Mouse (Mus musculus) lung, postnatal 10 days (tissue): ENCODE data around the gene Camsap1.

Experiments
- DNase-seq: peaks from one replicate; pipeline ENCODE4 v3.0.0; 2021

The Camsap1 gene

DNA sequence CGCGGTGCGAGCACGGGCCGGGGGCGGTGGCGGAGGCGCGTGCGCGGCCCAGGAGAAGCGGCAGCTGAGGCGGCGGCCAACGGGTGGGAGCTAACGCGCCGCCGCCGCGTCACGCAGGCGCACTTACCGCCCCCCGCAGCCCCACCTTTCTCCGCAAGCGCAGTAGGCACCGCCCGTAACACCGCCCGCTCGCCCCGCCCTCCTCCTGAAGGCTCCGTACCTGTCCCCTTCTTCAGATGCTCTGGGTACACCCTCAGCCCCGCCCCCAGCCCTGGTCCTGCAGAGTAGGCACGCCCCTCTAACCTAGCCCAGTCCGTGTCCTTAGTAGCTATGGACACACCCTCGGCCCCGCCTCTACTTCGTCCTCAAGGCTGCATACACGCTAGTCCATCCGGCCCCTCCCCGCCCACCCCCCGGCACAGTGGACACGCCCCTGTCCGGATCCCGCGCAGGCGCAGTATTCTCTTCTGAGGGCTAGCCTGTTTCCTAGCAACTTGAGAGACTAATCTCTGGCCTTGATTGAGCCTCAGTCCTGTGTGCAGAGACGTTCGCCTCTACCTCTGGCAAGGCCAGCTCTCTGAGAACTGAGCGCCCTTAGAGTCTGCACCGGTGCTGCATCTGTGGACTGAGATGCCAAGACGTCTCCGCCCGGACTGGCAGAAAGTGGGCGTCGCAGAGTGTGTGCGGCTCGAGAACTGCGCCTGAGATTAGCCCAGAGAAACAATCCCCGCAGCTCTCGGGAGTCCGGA is at the start of gene Camsap1:
TSS of gene Camsap1 (minus strand) at position 124 of the 749 bp plus-strand sequence.
- peak; percentile 100 for DNase-seq

DNA sequence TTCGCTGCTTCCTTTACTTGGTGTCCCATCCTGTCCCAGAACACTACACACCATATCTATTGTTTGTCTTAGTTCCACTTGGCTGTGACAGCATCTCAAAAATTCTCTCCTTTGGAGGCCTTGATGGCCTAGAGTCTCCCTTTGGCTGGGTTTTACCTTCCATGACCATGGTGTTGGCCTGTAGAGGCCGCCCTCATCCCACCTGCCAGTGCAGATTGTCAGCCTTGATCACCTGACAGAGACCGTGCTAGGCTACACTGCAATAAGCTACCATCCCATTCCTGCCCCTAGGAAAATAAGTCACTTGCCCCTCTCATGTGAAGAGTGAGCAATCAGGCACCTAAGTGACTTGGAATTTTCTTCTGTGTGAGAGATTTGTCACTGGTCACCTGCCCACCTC is 47.2 kb upstream of the Camsap1 start:
- DNase-seq = no peak

DNA sequence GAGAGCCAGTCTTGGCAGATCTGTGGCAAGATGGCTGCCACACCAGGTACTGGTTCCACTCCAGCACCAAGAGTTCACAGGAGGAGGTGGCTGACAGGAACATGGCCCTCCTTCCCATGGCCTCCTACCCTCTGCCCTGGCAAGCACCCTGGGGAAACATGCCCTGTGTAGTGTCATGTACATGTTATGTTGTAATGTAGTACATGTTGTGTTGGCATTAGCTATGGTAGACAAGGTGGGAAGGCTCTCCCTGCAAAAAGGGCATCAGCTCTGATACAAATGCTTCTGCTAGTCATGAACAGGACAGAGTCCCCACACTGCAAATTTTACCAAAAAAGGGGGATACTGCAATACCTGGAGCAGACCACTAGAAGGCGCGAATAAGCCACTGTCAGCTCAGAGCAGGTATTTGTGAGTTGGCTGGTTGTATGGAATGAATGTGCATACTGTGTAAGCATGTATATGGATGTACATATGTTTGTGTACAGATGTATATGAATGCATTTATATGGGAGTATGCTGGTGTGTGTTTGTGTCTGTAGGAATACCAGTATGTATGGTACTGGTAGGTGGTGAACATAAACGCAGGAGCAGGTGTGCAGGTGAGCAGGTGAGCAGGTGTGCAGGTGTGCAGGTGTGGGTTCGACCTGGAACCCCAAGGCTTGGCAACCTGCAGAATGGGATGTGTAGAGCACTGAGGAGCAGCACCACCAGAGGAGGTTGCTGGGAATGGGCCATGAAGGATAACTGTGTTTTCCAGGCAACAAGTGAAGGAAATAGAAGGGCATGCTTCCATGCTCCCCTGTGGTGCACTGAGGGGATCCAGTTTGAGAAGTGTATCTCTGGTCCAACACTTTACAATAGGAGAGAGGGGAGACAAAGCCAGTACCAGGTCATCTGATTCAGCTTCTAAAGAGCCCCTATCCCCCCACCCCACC is 41.3 kb upstream of the Camsap1 start:
- DNase-seq = peak; percentile 37

DNA sequence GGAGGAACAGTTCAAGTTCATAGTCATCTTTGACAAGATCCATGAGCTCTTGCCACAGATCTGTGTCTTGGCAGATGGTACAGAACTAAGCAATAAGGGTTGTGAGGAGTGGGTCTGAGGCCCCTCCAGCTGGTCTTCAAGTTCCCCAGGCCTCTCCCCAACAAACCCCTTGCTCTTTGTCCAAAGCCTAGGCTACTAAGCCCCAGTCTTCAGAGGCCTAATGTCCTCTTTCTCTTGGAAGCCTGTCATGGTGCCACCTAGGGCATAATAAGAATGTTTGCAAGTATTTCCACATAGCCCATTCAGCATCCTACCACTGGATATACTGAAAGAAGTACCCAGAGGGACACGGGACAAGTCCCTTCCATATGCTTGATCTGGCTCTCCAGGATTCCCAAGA is 39.5 kb upstream of the Camsap1 start:
- no peak for DNase-seq

DNA sequence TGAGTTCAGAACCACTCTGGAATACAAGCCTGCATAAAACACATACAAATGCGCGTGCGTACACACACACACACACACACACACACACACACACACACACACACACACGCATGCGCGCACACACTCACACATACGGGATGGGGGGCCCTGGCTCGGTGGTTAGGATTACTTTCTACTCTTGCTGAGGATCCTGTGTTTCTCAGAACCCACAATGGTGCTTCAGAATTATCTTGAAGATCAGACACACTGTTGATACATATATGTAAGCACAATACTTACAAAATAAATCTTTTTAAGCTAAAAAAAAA is 39.1 kb upstream of the Camsap1 start:
- peak; percentile 5 for DNase-seq

DNA sequence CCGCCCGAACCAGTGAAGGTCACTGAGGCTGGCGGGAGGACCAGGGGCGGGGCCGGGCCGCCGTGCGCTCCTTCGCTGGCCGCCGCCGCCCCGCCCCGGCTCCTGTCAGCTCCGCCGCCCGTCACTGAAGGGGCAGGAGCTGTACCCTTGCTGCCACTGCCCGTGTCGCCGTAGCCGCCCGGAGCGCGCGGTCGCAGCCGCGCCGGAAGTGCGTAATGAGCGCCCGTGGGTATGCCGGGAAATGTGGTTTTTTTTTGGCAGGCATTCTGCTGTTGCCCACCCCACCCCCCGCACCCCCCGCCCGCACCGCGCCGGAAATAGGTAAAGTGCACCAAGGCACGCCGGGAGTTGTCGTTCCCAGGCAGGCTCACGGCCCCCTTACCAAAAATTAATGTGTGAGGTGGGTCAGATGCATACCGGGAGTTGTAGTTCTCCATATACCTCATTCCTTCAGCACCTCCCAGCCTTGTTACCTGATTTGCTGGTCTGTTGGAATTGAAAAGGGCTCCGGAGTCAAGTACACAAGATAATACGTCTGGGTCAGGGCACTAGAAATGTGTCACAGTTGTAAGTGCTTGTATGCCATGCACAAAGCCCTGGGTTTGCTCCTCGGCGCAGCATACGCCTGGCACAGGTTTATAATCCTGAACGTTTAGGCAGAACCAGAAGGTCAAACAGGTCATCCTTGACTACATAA is 38.6 kb upstream of the Camsap1 start, which contains the start of gene Ubac1:
TSS of gene Ubac1 (minus strand) at position 187 of the 697 bp plus-strand sequence.
- peak; percentile 93 for DNase-seq

DNA sequence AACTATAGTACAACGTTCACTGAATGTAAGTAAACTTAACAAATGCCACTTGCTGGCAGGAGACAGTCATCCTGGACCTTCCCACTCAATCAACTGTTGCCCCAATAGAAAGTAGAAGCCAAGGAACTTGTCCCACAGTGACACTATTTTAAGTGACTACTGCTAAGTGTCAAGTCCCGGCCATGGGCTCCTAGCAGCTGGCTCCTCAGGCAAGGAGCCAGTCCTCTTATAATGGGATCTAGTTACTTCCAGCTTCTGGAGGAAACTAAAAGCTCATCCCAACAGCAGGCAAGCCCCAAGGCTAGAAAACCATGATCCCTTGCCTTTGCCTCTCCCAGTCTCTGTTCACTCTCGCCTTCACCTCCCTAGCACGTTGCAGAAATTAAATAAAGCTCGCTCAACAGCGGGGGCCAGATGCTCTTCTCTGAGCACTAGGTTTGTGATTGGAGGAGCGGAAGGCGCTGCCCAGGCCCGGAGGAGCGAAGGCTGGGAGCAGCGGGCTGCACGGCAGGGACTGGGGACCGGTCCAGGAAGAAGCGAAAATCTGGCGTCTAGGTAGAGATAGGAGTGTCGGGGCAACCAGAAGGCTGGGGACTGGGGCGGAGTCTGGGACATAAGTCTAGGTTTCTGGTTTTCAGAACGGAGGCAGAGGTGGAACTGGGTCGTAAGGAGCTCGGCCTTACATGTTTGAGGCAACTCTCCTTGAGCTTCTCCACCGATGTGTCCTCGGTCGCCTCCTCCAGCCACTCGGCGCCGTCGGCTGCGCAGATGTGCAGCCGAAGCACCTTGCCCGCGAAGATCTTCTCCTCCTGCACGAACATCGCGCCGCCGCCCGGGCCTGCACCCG is 37.9 kb upstream of the Camsap1 start:
- peak; percentile 57 for DNase-seq

DNA sequence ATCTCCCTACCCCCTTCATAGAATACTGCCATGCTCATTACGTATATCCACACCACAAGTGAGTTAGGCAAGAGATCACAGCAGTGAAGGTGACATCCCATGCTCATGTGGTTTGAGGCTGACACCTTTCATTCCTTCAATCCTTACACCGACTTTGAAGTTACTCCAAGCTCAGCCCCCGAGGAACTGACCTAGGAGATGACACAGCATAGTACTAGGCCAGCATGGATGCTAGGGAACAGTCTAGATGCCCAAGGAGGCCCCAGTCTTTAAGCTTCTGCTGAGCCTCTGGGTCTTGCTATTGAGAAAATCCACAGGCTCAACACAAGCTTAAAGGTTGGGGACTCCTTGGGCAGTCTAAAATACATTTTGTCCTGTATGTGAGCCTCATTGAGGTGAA is 36.8 kb upstream of the Camsap1 start:
- no peak for DNase-seq

DNA sequence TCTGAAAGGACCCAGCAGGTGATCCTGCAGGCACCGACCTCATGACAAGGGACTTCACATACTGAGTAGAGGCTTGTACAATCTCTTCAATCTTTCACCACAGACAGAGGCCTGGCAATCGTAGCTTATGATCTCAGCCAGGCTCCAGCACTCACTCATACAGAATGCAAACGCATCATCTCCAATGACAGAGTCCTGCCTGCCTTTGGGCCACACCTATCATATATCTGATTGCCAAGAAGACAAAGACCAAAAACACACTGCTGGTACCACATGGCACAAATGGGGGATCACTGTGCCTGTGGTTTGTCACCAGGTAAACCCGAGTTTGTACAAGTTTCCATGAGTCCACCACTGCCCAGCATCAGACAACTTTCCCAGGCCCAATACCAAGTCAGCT is 34.2 kb upstream of the Camsap1 start:
- DNase-seq = no peak

DNA sequence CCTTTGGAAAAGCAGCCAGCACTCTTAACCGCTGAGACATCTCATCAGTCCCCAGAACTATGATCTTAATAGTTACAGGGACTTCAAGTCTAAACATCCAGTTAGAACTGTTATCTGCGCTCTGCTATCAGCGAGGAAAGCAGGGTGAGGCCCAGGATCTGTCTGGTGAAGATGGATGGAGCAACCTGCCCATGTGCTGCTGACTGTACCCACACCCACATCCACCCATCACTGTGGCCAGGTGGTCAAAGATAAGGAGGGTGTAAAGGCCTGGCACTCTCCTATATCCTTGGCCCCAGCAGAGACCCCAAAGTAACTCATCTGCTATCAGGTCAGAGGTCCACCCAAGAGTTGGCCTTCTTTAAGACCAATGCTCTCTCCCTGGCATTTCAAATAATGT is 30.6 kb upstream of the Camsap1 start:
- no peak for DNase-seq

DNA sequence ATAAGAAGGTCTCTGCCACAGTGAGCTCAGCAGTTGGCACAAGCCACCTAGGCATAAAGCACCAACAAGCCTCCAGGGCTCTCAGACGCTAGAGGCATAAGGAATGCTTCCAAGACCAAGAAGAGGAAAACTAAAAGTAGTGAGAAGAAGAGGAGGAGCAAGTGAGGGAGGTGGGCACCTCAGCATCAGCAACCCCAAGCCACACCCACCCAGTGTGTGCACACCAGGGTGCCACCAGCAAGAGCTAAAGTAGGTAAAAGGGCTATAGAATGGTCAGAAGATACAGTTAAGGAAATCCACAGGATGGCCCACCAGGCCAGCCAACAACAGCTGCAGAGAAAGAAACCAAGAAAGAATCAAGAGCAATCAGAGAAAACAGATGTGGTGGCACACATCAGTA is 28.3 kb upstream of the Camsap1 start:
- DNase-seq = no peak

DNA sequence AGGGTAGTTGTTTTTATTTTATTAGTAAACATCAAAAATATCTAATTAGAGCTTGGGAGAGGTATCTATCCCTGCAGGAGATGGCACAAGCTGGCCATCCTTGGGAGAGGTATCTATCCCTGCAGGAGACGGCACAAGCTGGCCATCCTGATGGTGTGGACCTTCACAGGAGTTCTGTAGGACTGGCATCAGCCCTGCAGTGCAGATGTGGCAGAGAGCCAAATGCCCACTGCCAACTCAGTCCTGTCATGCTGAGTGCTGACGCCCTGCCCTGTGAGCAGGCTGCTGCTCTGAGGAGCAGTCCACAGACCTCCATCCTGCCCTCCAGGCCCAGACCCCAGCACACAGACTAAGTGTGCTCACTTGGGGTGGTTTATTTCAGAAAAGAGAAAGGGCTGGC is 18.9 kb upstream of the Camsap1 start:
- DNase-seq = no peak

DNA sequence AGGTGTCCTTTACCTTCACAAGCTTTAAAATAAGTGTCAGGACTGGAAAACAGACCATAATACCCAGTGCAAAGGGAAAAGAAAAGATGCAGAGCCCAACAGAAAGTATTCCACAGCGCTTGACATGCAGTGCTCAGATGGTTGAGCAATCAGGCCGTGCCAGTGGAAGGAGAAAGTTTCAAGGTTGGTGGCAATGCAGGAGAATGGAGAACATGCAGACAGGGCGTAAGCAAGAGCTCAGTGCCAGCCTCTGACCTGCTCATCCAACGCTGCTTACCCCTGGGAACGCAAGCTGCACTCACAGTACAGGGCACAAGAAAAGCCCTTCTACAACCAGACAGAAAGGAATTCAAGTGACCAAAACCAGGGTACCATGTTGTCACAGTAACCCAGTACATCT is 18.1 kb upstream of the Camsap1 start:
- no peak for DNase-seq

DNA sequence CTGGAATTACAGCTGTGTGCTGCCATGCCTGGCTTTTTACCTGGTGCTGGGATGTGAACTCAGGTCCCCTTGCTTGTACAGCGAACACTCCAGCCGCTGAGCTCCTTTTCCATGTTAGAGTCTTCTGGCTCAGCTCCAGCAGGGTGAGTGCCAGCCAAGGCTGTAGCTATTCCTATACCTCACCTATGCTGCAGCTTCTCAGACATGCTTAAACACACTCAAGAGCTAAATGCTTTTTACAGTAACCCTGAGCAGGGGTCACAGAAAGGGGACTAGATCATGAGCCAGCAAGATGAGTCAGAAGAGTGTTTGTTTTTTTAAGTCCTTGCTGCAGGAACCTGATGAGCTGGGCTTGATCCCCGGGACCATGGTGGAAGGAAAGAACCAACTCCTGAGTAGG is 14.6 kb upstream of the Camsap1 start:
- no peak for DNase-seq

DNA sequence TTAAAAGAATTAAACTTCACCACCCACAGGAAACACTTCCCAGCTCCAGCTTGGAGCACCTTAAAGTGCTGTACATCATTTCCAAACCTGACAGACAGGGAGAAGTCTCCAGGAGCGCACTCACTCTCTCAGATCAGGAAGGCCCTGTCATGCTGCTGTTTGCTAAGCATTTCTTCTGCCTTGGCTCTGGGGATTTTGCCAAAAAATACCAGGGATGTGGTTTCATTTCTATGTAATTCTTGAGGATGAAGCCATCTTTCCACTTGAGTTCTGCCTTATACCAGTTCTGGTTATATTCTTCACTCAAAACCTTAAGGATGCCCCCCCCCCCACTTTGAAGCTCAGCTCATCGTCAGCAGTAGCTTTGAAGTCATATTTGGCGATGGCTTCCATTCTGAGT is 11.7 kb upstream of the Camsap1 start:
- no peak for DNase-seq

DNA sequence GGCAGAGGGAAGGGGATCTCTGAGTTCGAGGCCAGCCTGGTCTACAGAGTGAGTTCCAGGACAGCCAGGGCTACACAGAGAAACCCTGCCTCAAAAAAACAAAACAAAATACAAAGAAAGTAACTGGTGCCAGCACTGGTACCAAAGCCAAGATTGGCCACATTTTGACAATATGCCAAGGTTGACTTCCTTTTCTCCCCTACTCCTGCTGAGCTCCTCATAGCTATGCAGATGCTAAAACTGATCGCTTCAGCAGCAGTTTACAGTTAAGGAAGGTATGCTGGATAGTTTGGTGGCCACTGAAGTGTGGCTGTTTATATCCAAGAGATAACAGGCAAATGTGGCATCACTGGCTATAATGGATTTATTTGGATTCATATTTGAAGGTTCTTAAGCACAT is 9.2 kb upstream of the Camsap1 start:
- DNase-seq = no peak

DNA sequence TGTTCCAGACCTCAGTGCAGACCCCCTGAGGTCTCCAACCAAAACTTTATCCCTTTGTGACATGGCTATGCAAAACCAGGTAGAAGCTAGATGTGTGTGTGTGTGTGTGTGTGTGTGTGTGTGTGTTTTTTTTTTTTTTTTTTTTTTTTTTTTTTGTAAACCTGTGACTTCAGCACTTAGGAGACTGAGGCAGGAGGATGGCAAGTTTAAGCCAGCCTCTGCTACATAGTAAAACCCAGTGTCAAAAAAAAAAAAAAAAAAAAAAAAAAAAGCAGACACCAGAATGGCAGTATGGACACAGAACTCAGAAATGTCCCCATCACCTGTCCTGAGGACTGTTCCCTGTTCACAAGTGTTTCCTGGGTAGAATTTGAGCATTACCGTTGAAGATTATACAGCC is 6.6 kb upstream of the Camsap1 start:
- no peak for DNase-seq

DNA sequence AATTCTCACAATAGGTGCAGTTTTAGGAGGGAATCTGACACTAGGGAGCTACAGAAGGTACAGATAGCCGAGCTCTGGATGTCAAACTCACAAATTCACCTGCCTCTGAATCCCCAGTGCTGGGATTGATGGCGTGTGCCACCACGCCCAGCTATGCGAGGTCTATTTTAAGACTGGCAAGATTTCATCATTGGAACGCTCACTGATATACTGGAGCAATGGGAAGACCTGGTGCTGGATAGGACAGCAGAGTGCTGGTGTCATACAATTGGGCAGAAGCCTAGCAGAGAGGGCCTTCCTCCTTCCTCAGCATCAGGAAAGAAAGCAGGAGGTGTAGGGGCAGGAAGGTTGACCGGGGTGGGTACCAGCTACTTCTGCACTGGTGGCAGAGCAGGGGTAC is 4.7 kb upstream of the Camsap1 start:
- DNase-seq = no peak

DNA sequence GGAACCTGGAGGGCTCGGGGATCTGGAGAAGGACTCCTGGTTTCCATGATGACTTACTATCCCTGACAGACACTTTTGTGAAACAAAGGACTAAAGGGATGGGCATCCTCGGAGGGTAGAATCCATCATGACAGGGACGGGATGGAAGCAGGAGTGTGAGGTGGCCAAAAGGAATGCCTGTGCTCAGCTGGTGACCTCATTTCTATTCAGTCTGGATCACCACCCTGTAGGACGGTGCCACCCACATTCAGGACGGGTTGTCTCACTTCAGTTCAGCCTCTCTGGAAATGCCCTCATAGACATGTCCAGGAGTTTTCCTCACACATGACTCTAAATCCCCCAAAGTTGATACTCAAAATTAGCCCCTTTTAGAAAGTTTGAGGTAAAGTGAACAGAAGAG is 3.5 kb upstream of the Camsap1 start:
- DNase-seq = no peak

DNA sequence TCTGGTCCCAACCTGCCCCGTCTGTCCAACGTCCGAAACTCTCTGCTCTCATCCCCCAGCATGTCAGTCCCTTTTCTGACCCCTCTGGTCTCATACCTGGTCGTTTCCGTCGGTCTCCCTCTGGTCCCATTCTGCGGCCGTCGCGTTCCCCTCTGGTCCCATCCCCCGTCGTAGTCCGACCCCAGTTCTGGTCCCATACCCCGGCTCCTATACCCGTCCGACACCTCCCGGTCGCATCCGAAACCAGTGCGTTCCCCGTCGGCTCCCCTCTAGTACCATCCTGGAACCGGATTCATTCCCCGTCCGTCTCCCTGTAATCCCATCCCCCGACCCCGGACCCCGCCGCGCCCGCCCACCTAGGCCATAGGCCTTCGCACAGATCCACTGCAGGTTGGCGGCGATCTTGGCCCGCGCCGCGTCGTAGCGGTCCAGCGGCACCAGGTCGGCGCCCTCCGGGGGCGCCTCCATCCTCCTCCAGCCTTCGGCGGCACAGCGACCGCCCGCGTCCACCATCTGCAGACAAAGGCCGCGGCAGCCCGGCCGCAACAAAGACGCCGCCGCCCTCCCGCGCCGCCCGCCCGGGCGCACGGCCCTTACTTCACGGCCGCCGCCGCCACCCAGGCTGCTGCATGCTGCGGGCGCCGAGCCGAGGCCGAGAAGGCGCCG is 523 bp downstream of the Camsap1 start:
- no peak for DNase-seq

DNA sequence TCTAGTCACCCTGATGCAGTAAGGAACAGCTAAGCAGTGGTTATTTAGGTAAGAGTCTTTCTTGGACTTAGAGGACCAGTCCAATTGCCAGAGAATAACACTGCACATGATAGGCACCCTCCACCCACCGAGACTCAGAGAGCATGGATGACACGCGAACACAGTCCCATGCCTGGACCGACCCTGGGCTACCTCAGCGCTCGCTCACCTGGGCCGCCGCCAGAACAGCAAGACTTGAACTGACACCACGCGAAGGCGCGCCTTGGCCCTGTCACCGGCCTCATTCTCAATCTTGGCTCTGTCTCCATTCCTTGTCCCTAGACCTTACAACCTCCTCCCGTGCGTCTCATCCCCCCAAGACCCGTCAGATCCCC is 1.0 kb downstream of the Camsap1 start:
- peak; percentile 55 for DNase-seq

DNA sequence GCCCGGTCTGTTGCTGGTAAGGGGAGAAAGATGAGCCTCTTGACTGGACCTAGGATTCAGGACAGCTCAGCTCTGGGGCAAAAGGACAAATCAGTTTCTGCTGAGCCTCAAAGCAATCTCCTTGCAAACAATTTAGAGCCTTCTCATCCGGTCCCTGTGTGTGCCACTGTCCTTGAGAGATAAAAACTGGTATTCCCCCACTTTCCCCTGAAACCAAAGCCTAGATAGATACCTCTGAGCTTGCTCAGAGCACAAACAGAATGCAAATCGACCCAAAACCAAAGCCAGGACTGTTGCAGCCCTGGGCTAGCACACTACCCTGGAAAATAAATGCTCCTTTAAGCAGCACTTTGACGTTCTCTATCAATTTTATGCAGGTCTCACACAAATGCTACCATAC is 4.1 kb downstream of the Camsap1 start:
- DNase-seq = no peak
